Mouse (Mus musculus): ENCODE data around the gene Cd2ap.
"Not testable (repeated sequence)": the region's sequence is repeated elsewhere in the genome, so short reads cannot be mapped to it uniquely, and the experiment has no call there.

Gene Cd2ap

GRCm38 (mm10) chr17:42876001-42876903 lies at the start of gene Cd2ap:
Gene Cd2ap (minus strand): TSS chr17:42876665.
- peak; percentile 99 for DNase-seq

GRCm38 (mm10) chr17:42924731-42925130 lies 48.3 kb upstream of the Cd2ap start:
- DNase-seq: no peak

- no peak for DNase-seq
Observed at GRCm38 (mm10) chr17:42918810-42919209, 42.3 kb upstream of the Cd2ap start.

- DNase-seq: no peak
Observed at GRCm38 (mm10) chr17:42914726-42915125, 38.3 kb upstream of the Cd2ap start.

GRCm38 (mm10) chr17:42912193-42912592 lies 35.7 kb upstream of the Cd2ap start:
- no peak for DNase-seq

- no peak for DNase-seq
Observed at GRCm38 (mm10) chr17:42910476-42910875, 34.0 kb upstream of the Cd2ap start.

- peak in 1 of 2 experiments; percentile 43 for DNase-seq
Observed at GRCm38 (mm10) chr17:42909376-42909775, 32.9 kb upstream of the Cd2ap start.

- DNase-seq: peak; percentile 39 to 67
Observed at GRCm38 (mm10) chr17:42908744-42909370, 32.4 kb upstream of the Cd2ap start.

GRCm38 (mm10) chr17:42908136-42908535 lies 31.7 kb upstream of the Cd2ap start:
- peak in 1 of 2 experiments; percentile 19 for DNase-seq

GRCm38 (mm10) chr17:42906456-42906855 lies 30.0 kb upstream of the Cd2ap start:
- not testable (repeated sequence) for DNase-seq

GRCm38 (mm10) chr17:42905919-42906318 lies 29.5 kb upstream of the Cd2ap start:
- DNase-seq: no peak

GRCm38 (mm10) chr17:42900795-42901194 lies 24.3 kb upstream of the Cd2ap start:
- no peak for DNase-seq

GRCm38 (mm10) chr17:42887282-42887707 lies 10.8 kb upstream of the Cd2ap start:
- DNase-seq: no peak

GRCm38 (mm10) chr17:42885091-42885501 lies 8.6 kb upstream of the Cd2ap start:
- no peak for DNase-seq

GRCm38 (mm10) chr17:42884382-42884781 lies 7.9 kb upstream of the Cd2ap start:
- no peak for DNase-seq

GRCm38 (mm10) chr17:42883769-42884168 lies 7.3 kb upstream of the Cd2ap start:
- no peak for DNase-seq

GRCm38 (mm10) chr17:42883315-42883714 lies 6.8 kb upstream of the Cd2ap start:
- peak; percentile 41 to 62 for DNase-seq

- no peak for DNase-seq
Observed at GRCm38 (mm10) chr17:42882873-42883272, 6.4 kb upstream of the Cd2ap start.

GRCm38 (mm10) chr17:42876904-42877425 lies 500 bp upstream of the Cd2ap start:
- DNase-seq: no peak

GRCm38 (mm10) chr17:42875571-42876000 lies 879 bp downstream of the Cd2ap start:
- DNase-seq: peak; percentile 56 to 69

- DNase-seq: no peak
Observed at GRCm38 (mm10) chr17:42875015-42875414, 1.4 kb downstream of the Cd2ap start.

- DNase-seq: no peak
Observed at GRCm38 (mm10) chr17:42870465-42870864, 6.0 kb downstream of the Cd2ap start.

GRCm38 (mm10) chr17:42863186-42863585 lies 13.3 kb downstream of the Cd2ap start:
- DNase-seq: no peak

GRCm38 (mm10) chr17:42860370-42860769 lies 16.1 kb downstream of the Cd2ap start:
- no peak for DNase-seq

All from kidney, postnatal 4 days (tissue).